Mouse (Mus musculus): ENCODE measurements around the gene Fignl2.

GRCm38 (mm10) chr15:101075150-101075549, 3.2 kb downstream of the Fignl2 start:
- TF ChIP-seq CTCF (IDR thresholded peaks at IDR 0.05 in 2 of 3, conservative IDR thresholded peaks at IDR 0.05 in 1 of 3; ENCODE audit: control insufficient read depth in 1 of 3, insufficient read depth in 1 of 3, low read depth in 2 of 3, low read length in 3 of 3, poor library complexity in 1 of 3, severe bottlenecking in 1 of 3) (no peak), CHD2 (IDR thresholded peaks at IDR 0.05; ENCODE audit: low read length) (no peak), MAFK (IDR thresholded peaks at IDR 0.05; ENCODE audit: borderline replicate concordance, low read depth, low read length) (no peak), ZC3H11A (IDR thresholded peaks at IDR 0.05; ENCODE audit: low read depth, low read length) (no peak), POLR2A (IDR thresholded peaks at IDR 0.05; ENCODE audit: control insufficient read depth in 1 of 2, insufficient read depth in 1 of 2, low read depth in 1 of 2, low read length in 2 of 2, poor library complexity in 1 of 2) (no peak), UBTF (IDR thresholded peaks at IDR 0.05; ENCODE audit: borderline replicate concordance, insufficient read depth, low read depth, low read length) (no peak), USF1 (IDR thresholded peaks at IDR 0.05; ENCODE audit: low read depth, low read length) (no peak)

All from MEL (cell line).